Mouse (Mus musculus) right cerebral cortex, postnatal 25 days (tissue): ENCODE data around the gene Kif24.
"Not testable (repeated sequence)": the region's sequence is repeated elsewhere in the genome, so short reads cannot be mapped to it uniquely, and the experiment has no call there.

Source experiments
- DNase-seq: peaks from one replicate; pipeline ENCODE4 v3.0.0; 2022

Kif24 gene

DNA sequence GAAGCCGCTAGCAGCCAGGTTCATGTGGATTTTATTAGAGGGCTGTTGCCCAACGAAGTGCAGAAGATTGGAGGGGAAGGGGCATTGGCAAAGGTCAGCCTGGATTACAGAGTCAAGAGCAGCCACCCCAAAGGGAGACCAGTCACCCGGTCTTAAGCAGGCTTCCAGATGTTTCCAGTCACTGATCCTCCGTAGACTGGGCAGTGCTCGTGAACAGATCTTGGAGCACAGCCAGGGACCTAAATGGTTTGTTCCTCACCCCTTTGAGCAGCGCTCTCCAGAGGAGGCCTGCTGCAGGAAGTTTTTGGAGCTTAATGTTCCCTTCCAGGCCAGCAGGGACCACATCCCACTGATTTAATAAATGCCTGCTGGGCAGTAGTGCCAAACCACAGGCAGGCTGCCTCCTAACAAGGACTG is 16.9 kb upstream of the Kif24 start:
- DNase-seq = no peak

DNA sequence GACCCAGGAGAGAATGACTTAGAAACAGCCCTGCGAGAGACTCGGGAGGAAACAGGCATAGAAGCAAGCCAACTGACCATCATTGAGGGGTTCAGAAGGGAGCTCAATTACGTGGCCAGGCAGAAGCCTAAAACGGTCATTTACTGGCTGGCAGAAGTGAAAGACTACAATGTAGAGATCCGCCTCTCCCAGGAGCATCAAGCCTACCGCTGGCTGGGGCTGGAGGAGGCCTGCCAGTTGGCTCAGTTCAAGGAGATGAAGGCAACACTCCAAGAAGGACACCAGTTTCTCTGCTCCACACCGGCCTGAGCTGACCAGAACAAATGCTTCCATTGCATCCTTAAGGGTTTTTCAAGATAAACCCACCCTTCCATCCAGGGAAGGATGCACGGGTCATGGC is 15.6 kb upstream of the Kif24 start:
- no peak for DNase-seq

GRCm38 (mm10) chr4:41479456-41479804 is 14.7 kb upstream of the Kif24 start:
- DNase-seq = no peak

DNA sequence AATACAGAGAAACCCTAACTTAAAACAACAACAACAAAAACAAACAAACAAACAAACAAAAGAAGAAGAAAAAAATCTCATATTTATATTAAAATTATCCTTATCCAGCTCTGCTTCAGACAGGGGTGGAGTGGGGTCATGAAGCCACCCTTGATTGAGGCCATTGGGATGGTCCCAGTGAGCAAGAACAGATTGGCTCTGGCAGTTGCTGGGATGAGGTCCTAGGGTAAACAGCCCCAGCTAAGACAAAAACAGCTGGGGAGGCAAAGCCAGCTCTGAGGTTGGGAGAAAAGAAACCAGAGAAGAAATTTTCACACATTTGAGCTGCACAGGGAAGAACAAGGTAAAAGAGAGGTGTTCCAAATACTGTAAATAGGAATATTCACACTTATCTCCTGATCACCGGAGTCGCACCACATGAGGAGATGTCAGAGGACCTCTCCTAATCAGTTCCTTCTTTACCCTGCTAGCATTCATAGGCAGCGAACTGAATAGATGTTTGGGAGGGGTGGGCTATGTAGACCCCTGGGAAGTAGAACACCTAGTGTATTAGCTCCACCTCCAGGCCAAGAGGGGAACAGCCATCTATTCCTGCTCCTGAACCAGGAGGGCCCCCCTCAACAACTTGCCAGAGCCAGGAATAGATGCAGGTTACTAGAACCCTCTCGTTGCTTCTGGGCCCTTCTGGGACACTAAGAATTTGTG is 14.2 kb upstream of the Kif24 start:
- DNase-seq = no peak

GRCm38 (mm10) chr4:41477648-41478160 is 13.0 kb upstream of the Kif24 start:
- no peak for DNase-seq

DNA sequence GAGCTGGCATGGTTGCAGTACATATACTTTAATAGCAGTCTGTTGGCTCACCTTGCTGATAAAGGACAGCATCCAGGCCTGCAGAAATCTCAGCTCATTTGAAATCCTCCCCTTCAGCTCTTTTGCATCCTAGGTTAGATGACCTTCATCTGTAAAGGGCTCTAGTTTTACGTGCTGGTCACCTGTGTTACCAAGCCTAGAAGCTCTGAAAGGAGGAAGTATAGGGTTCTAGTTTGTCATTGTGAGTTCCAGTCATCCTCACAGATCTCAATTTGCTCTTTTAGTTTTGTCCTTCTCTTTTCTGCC is 6.7 kb upstream of the Kif24 start:
- DNase-seq = no peak

- peak; percentile 63 for DNase-seq
Measured at GRCm38 (mm10) chr4:41470684-41471383, 6.1 kb upstream of the Kif24 start.

DNA sequence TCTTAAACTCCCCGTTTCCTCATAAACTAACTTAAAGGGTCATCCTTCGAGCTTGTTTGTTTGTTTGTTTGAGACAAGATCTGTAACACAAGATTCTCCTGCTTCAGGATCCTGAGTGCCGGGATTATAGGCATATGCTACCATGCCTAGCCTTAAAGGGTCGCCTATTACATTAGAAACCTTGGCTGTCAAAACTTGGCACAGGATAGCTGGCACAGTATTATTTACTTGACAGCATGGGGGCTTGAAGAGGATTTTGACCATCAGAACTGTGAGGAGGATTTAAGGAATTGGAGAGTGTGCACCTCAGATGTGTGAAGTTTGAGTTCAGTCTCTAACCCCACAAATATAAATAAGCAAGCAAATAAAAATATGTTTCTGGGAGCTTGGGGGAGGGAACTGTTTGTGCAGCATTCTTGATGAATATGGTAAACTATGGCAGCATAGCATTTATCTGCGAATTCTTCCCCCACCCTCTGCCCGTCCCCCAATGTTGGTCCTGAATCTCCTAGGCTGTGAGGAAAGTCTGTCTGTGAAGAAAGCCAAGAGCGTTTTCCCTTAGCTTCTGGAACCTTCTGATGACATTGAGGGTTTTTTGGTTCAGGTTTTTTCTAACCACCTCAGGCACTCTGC is 5.5 kb upstream of the Kif24 start:
- no peak for DNase-seq

- DNase-seq = no peak
Measured at GRCm38 (mm10) chr4:41469199-41469598, 4.5 kb upstream of the Kif24 start.

DNA sequence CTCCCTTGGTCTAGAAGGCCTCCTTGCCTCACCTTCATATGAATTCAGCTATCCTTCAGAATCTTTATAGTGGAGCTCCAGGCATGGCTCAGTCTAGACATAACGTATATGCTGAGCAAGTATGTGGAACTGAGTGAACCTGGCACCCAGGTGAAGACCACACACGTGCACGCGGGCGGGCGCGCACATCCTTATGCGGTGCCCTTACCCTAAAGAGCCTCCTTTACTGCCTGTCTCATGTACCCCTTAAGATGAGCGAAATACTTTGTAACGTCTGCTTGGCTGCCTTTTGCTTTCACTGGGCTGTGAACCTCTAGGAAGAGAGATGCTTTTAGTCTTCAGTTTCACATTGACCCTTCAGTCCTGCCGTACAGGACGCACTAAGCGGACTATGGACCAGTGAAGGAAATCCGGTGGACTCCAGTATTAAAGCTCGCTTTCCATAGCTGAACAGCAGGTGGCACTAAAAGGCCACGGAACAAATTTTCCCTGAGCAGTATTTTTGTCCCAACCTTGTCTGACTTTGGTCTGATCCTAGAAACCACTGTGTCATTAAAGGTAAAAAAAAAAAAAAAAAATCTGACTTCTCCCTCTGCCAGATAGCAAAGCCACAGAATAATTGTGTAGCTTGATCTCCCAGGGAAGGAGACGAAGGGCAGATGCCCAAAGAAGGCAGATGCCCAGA is 3.9 kb upstream of the Kif24 start:
- DNase-seq = peak; percentile 54

DNA sequence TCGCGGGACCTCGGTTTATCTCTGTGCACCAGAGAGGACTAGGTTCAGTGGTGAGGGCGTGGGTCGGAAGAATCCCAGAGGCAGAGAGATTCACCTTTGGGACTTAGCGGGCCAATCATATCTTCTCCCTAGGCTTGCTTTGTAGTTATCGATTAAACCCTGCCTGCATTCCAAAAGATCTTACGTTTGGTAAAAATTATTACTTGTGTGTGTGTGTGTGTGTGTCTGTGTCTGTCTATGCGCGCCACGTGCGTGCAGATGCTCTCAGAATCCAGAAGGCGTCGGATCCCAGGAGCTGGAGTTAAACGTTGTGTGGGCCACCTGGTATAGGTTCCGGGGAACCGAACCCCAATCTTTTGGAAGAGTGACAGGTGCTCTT is 589 bp upstream of the Kif24 start:
- no peak for DNase-seq

- DNase-seq = not testable (repeated sequence)
Measured at GRCm38 (mm10) chr4:41463051-41463738, 1.5 kb downstream of the Kif24 start.

DNA sequence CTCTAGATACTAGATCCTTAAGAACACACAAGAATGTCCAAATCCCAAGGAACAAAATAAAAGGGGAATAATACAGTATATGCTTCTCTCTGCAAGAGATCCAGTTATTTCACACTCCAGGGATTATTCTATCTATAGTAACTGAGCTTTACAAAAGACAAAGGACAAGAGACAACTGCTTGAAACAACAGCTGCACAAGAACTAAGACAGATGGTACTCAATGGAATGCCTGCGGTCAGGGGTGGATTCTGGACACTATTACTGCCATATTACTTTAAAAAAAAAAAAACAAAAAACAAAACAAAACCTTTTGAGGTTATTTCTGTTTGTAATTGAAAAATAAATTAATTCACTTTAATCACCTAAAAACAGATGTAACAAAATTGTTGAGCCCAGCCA is 4.0 kb downstream of the Kif24 start:
- DNase-seq = no peak

DNA sequence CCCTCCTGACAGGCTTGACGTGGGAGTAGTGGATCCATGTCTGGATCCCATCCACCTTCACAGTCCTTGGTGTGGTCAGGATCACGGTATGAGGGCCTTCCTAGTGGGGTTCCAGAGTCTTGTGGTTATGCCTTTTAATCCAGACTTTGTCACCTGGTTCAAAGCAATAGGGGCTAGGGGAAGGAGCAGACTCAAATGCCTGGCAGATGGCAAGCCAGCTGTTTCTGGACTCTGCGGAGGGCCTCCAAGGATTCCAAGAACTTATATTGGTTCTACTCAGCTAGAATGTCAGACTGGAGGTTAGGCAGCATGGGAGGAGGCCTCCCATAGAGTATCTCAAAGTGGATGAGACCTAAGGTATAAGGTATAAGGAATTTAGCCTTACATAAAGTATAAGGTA is 17.1 kb downstream of the Kif24 start:
- DNase-seq = no peak

DNA sequence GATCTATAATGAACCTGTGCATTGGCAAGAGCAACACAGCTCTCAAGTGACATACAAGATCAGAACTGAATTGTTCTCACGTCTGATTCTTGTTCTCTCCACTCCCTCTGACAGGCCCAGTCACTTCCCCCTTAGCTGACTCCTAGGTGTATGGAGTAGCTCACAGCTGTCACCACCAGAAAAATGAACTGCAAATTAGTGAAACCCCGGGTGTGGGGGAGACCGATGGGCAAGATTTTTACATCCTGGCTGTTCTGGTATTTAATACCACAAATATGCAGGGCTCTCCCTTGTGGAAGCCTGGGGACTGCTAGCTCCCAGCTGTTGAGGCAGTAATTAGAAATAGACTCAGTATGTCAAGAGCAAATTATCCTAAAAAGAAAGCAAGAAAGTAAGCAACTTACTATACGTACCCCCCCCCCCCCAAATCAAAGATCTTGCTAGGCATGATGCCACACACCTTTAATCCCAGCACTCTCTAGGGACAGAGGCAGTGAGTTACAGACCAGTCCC is 21.8 kb downstream of the Kif24 start:
- DNase-seq = no peak

GRCm38 (mm10) chr4:41438931-41439330 is 25.8 kb downstream of the Kif24 start:
- no peak for DNase-seq

GRCm38 (mm10) chr4:41416966-41417365 is 47.7 kb downstream of the Kif24 start:
- no peak for DNase-seq

DNA sequence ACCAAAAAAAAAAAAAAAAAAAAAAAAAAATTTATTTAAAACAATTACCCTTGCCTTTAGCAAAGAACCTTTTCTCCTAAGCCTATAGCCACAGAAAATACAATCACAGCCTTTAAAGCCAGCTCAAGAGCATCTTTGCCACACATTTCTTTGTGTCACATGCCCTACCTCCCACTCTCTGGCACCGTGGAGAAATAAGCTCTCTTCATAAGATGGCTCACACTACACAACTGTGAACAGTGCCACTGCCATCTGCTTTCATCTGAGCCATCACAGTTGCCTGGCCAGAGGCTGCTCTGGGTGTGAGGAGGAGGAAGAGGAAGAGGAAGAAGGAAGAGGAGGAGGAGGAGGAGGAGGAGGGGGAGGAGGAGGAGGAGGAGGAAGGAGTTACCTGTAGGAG is 55.3 kb downstream of the Kif24 start:
- peak; percentile 25 for DNase-seq

- DNase-seq = no peak
Measured at GRCm38 (mm10) chr4:41407353-41407752, 57.3 kb downstream of the Kif24 start.

- no peak for DNase-seq
Measured at GRCm38 (mm10) chr4:41406597-41406996, 58.1 kb downstream of the Kif24 start.

- no peak for DNase-seq
Measured at GRCm38 (mm10) chr4:41401573-41401972, 63.1 kb downstream of the Kif24 start.

GRCm38 (mm10) chr4:41401167-41401566 is 63.5 kb downstream of the Kif24 start:
- no peak for DNase-seq

DNA sequence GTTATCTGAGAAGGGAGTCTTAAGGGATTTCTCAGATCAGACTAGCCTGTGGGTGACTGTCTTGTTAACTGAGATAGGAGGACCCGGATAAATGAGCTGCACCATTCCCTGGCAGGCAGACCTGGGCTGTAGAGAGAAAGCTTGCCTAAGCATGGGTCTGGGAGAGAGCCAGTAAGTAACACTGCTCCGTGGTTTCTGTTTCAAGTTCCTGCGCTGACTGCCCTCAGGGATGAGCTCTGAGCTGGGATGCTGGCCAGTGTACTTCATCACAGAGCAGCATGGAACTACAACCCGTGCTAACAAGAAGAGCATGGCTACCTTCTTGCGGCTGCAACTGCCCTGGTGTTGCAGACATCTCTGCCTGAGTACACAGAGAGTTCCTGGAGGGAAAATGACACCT is 64.8 kb downstream of the Kif24 start:
- DNase-seq = no peak
